Mouse (Mus musculus) heart, postnatal 0 days (tissue): ENCODE data around the gene Bap1. TPM values are rescaled to one million over a fixed set of nuclear protein-coding genes. Genes with fewer than 3 reads are reported as not detected.

Source experiments
- ATAC-seq: fragments of 200-750 bp; cut with Nextera tagmentation; 2 replicates; pipeline ENCODE4 v1.8.0; 2017; ENCODE audit warnings: low read depth, moderate number of reproducible peaks, moderate library complexity; ENCODE audit not compliant: insufficient read depth
- DNase-seq: peaks from one replicate; pipeline ENCODE4 v3.0.0-alpha.2; 2016; ENCODE audit warnings: low spot score
- H3K27ac ChIP-seq: fragments of 300-500 bp; sonication (generic); 2 replicates; pipeline ENCODE4 v1.5.1; 2014; ENCODE audit warnings: low read depth, mild to moderate bottlenecking
- H3K27me3 ChIP-seq: fragments of 300-500 bp; sonication (generic); 2 replicates; pipeline ENCODE4 v1.6.1; 2014; ENCODE audit warnings: low read length, mixed read lengths; ENCODE audit not compliant: control insufficient read depth, insufficient read depth
- H3K36me3 ChIP-seq: fragments of 300-500 bp; sonication (generic); replicated peaks from 2 replicates; pipeline ENCODE4 v1.6.1; 2014; ENCODE audit warnings: low read length, mixed read lengths; ENCODE audit not compliant: control insufficient read depth, insufficient read depth
- H3K4me1 ChIP-seq: fragments of 300-500 bp; sonication (generic); 2 replicates; pipeline ENCODE4 v1.6.1; 2014; ENCODE audit warnings: antibody characterized with exemption; ENCODE audit not compliant: control insufficient read depth, insufficient read depth
- H3K4me2 ChIP-seq: fragments of 300-500 bp; sonication (generic); 2 replicates; pipeline ENCODE4 v1.6.1; 2014; ENCODE audit warnings: low read depth, mild to moderate bottlenecking, low read length, moderate library complexity
- H3K4me3 ChIP-seq: fragments of 300-500 bp; sonication (generic); 2 replicates; pipeline ENCODE4 v1.5.1; 2014; ENCODE audit warnings: low read depth, low read length
- H3K9ac ChIP-seq: fragments of 300-500 bp; sonication (generic); replicated peaks from 2 replicates; pipeline ENCODE4 v1.6.1; 2014; ENCODE audit warnings: low read depth, low read length, mixed read lengths
- H3K9me3 ChIP-seq: fragments of 300-500 bp; sonication (generic); replicated peaks from 2 replicates; pipeline ENCODE4 v1.6.1; 2016; ENCODE audit warnings: low read length; ENCODE audit not compliant: control insufficient read depth
- CTCF ChIP-seq: IDR thresholded peaks from 2 replicates; pipeline ENCODE4 v1.5.1; 2016; ENCODE audit warnings: antibody characterized with exemption, control low read depth, low read depth
- EP300 ChIP-seq: IDR thresholded peaks from 2 replicates; pipeline ENCODE4 v1.6.1; 2016; ENCODE audit warnings: antibody characterized with exemption, low read depth
- WGBS: fragments of 180-500 bp; shearing (Covaris S2); extraction: QIAGEN DNeasy Blood & Tissue Kit; methylation state at CpG from one replicate; pipeline ENCODE4 v1.1.7; 2014; 5-methylcytosine and 5-hydroxymethylcytosine counted together
- polyA plus RNA-seq: library from polyadenylated mRNA; unstranded; fragments of >200 nt; fragmentation: Nextera tagmentation; extraction: Ambion mirVana; gene quantifications from 2 replicates; pipeline ENCODE4 v1.2.1, GENCODE M21; 2015
- total RNA-seq: library from RNA; depleted of rRNA; stranded (reverse); fragments of >200 nt; gene quantifications from 2 replicates; pipeline ENCODE4 v1.2.3, GENCODE M21; 2014; ENCODE audit warnings: low replicate concordance; rRNA removed

The Bap1 gene
- total RNA-seq (51.1 and 64.0 TPM in 2 replicates), polyA plus RNA-seq (34.2 and 38.6 TPM in 2 replicates)

- DNase-seq (peak; percentile 94), ATAC-seq (peak; percentile 91)
- H3K9ac ChIP-seq: peak within 1 kb of the TSS; percentile 99
- no peaks in the 10 kb centered on the region for H3K27me3 ChIP-seq
- H3K4me2 ChIP-seq: peak within 1 kb of the TSS; percentile 89
- under 1% methylated on average over 73 of the region's 75 CpGs for WGBS
- peak within 1 kb of the TSS; percentile 98 for H3K4me3 ChIP-seq
- TF ChIP-seq EP300: peak; percentile 76
- no peak for TF ChIP-seq CTCF
- peak within 1 kb of the TSS; percentile 93 for H3K27ac ChIP-seq
- H3K9me3 ChIP-seq: no peaks in the 10 kb centered on the region
- peaks cover 31% of the 10 kb centered on the region for H3K36me3 ChIP-seq
- peaks cover 14% of the 10 kb centered on the region for H3K4me1 ChIP-seq
These were observed at the start of gene Bap1, which contains the start of gene Phf7 for GRCm38 (mm10) chr14:31251084-31251604. TSS of gene Bap1 (plus strand) at chr14:31251450. TSS of gene Phf7 (minus strand) at chr14:31251317.

DNA sequence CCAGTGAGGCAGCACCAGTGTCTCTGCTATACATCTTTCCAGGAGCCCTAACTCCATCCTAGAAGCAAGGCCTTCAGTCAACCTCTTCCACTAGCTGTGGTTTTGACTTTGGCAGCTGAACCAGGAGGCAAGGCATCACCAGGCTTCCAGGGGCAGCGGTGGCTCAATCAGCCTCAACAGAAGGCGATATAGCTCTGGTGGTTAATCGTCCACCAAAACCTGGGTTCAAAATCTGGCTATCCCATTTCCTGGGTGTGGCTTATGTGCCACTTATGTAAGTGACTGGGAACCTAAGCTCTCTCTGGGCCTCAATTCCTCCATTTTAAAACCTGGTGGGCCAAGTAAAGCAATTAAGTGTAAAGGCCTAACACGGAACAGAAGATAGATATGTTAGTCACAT, 46.4 kb upstream of the Bap1 start:
- WGBS: 39% methylated on average over 4 of the region's 4 CpGs
- peak overlapping the region; percentile 76 for H3K4me3 ChIP-seq
- no peaks in the 10 kb centered on the region for H3K9me3 ChIP-seq
- peak overlapping the region; percentile 98 for H3K27ac ChIP-seq
- H3K4me2 ChIP-seq: peak overlapping the region; percentile 87
- TF ChIP-seq EP300 (no peak), CTCF (no peak)
- peaks cover 25% of the 10 kb centered on the region for H3K4me1 ChIP-seq
- ATAC-seq (no peak), DNase-seq (no peak)
- H3K27me3 ChIP-seq: no peaks in the 10 kb centered on the region
- H3K36me3 ChIP-seq: peaks cover 47% of the 10 kb centered on the region
- H3K9ac ChIP-seq: peak overlapping the region; percentile 90

DNA sequence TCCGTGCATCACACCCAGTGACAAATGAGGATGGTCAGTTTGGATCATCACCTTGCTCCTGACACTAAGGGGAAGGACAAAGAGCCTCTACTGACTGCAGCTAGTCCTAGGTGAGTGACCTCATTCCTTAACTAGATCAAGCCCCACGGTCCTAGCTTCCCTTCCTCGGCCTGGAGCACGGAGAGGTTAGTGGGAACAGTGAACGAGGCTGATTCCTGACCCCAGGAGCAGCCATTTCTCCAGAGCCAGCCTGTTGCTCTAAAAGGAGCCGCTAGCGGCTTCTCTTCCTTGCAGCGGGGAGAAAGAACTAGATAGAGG, 46.0 kb upstream of the Bap1 start:
- peak overlapping the region; percentile 98 for H3K27ac ChIP-seq
- WGBS: 5% methylated on average over 8 of the region's 8 CpGs
- peak overlapping the region; percentile 87 for H3K4me2 ChIP-seq
- no peaks in the 10 kb centered on the region for H3K27me3 ChIP-seq
- ATAC-seq (no peak), DNase-seq (no peak)
- peak overlapping the region; percentile 90 for H3K9ac ChIP-seq
- peaks cover 25% of the 10 kb centered on the region for H3K4me1 ChIP-seq
- no peaks in the 10 kb centered on the region for H3K9me3 ChIP-seq
- H3K4me3 ChIP-seq: peak overlapping the region; percentile 76
- no peak for TF ChIP-seq EP300
- TF ChIP-seq CTCF: no peak
- H3K36me3 ChIP-seq: peaks cover 47% of the 10 kb centered on the region

- DNase-seq (no peak), ATAC-seq (peak; percentile 2)
- WGBS: 0% methylated on average over 39 of the region's 39 CpGs
- Histone ChIP-seq H3K9ac (peak overlapping the region; percentile 90), H3K36me3 (peaks cover 45% of the 10 kb centered on the region), H3K9me3 (no peaks in the 10 kb centered on the region), H3K4me1 (peaks cover 25% of the 10 kb centered on the region), H3K4me2 (peak overlapping the region; percentile 87), H3K4me3 (peak overlapping the region; percentile 76), H3K27ac (peak overlapping the region; percentile 98), H3K27me3 (no peaks in the 10 kb centered on the region)
- TF ChIP-seq EP300 (no peak), CTCF (no peak)
These were observed 45.4 kb upstream of the Bap1 start for GRCm38 (mm10) chr14:31205562-31206467.

GRCm38 (mm10) chr14:31206472-31206981, 44.7 kb upstream of the Bap1 start:
- H3K9me3 ChIP-seq: no peaks in the 10 kb centered on the region
- TF ChIP-seq CTCF: no peak
- 0 out of 2 replicates have a peak, but pooled peaks have one; percentile 13 for TF ChIP-seq EP300
- H3K4me3 ChIP-seq: peak overlapping the region; percentile 76
- ATAC-seq: peak; percentile 30
- H3K4me1 ChIP-seq: peaks cover 25% of the 10 kb centered on the region
- H3K4me2 ChIP-seq: peak overlapping the region; percentile 87
- H3K27ac ChIP-seq: peak overlapping the region; percentile 98
- WGBS: under 1% methylated on average over 48 of the region's 48 CpGs
- DNase-seq: peak; percentile 95
- H3K27me3 ChIP-seq: no peaks in the 10 kb centered on the region
- peaks cover 43% of the 10 kb centered on the region for H3K36me3 ChIP-seq
- peak overlapping the region; percentile 90 for H3K9ac ChIP-seq
